Mouse (Mus musculus): ENCODE data around the gene Trio.

Trio gene

GRCm38 (mm10) chr15:28035601-28036000, 10.0 kb upstream of the Trio start:
- no peak for DNase-seq

GRCm38 (mm10) chr15:28034636-28035035, 9.0 kb upstream of the Trio start:
- no peak for DNase-seq

- DNase-seq = no peak
These were observed 3.7 kb upstream of the Trio start for GRCm38 (mm10) chr15:28029371-28029770.

- DNase-seq = no peak
These were observed 2.9 kb upstream of the Trio start for GRCm38 (mm10) chr15:28028542-28028941.

- DNase-seq = no peak
These were observed 476 bp upstream of the Trio start for GRCm38 (mm10) chr15:28026167-28026481.

- DNase-seq = peak; percentile 62 to 78
These were observed 696 bp downstream of the Trio start for GRCm38 (mm10) chr15:28024965-28025338.

- peak; percentile 81 to 87 for DNase-seq
These were observed 1.4 kb downstream of the Trio start for GRCm38 (mm10) chr15:28024031-28024964.

GRCm38 (mm10) chr15:28021591-28022209, 3.9 kb downstream of the Trio start:
- peak in 1 of 2 experiments; percentile 33 for DNase-seq

GRCm38 (mm10) chr15:28019393-28020070, 6.1 kb downstream of the Trio start:
- no peak for DNase-seq

- DNase-seq = no peak
These were observed 18.1 kb downstream of the Trio start for GRCm38 (mm10) chr15:28007516-28007915.

- no peak for DNase-seq
These were observed 21.4 kb downstream of the Trio start for GRCm38 (mm10) chr15:28004192-28004767.

- no peak for DNase-seq
These were observed 23.1 kb downstream of the Trio start for GRCm38 (mm10) chr15:28002515-28002914.

GRCm38 (mm10) chr15:28001299-28001698, 24.3 kb downstream of the Trio start:
- DNase-seq = peak in 1 of 2 experiments; percentile 43

- peak; percentile 28 to 53 for DNase-seq
These were observed 26.9 kb downstream of the Trio start for GRCm38 (mm10) chr15:27998621-27999359.

- peak in 1 of 2 experiments; percentile 25 for DNase-seq
These were observed 27.7 kb downstream of the Trio start for GRCm38 (mm10) chr15:27997917-27998316.

GRCm38 (mm10) chr15:27997391-27997841, 28.2 kb downstream of the Trio start:
- peak; percentile 28 to 48 for DNase-seq

GRCm38 (mm10) chr15:27996750-27997149, 28.9 kb downstream of the Trio start:
- DNase-seq = no peak

GRCm38 (mm10) chr15:27995421-27995820, 30.2 kb downstream of the Trio start:
- peak in 1 of 2 experiments; percentile 58 for DNase-seq

GRCm38 (mm10) chr15:27994870-27995269, 30.8 kb downstream of the Trio start:
- peak; percentile 27 to 54 for DNase-seq

- DNase-seq = no peak
These were observed 32.1 kb downstream of the Trio start for GRCm38 (mm10) chr15:27993528-27993927.

- DNase-seq = peak in 1 of 2 experiments; percentile 28
These were observed 33.1 kb downstream of the Trio start for GRCm38 (mm10) chr15:27992596-27992995.

GRCm38 (mm10) chr15:27991892-27992593, 33.6 kb downstream of the Trio start:
- no peak for DNase-seq

Data from kidney, postnatal 4 days (tissue).